14 mouse cellular contexts compared by ENCODE assay signal in genomic region chr4:115754851-115755250, GRCm38 (mm10). TPM values are rescaled to one million over a fixed set of nuclear protein-coding genes. Genes with fewer than 3 reads are reported as not detected.
"Had no signal": no experiment of that assay in that cellular context is flagged by ENCODE, and none has a peak within 500 bp of the region (broad histone marks: within the 10 kb centered on the region; RNA-seq: fewer than 3 reads in every experiment).

No protein-coding gene starts in this region.

- H3K4me3 ChIP-seq: left cerebral cortex, adult 2 months; limb, embryonic 15.5 days; liver, embryonic 13.5 days; midbrain, embryonic 10.5 days; myocyte; neural tube, embryonic 15.5 days had no signal

- H3K4me2 ChIP-seq: limb, embryonic 15.5 days; liver, embryonic 13.5 days; neural tube, embryonic 15.5 days had no signal

- H3K9me3 ChIP-seq: limb, embryonic 15.5 days; liver, embryonic 13.5 days; midbrain, embryonic 10.5 days; neural tube, embryonic 15.5 days had no signal

- H3K4me1 ChIP-seq: limb, embryonic 15.5 days; liver, embryonic 13.5 days; midbrain, embryonic 10.5 days; neural tube, embryonic 15.5 days had no signal

- H3K9ac ChIP-seq: limb, embryonic 15.5 days; liver, embryonic 13.5 days; neural tube, embryonic 15.5 days had no signal

- H3K27ac ChIP-seq: left cerebral cortex, adult 2 months; limb, embryonic 15.5 days; liver, embryonic 13.5 days; midbrain, embryonic 10.5 days; neural tube, embryonic 15.5 days had no signal

- DNase-seq: kidney, adult 2 months; kidney, postnatal 36 days; liver, embryonic 13.5 days; lung, adult 18-20 months; thymus, adult 2 months; thymus, postnatal 25 days had no signal

- H3K27me3 ChIP-seq: limb, embryonic 15.5 days; liver, embryonic 13.5 days; neural tube, embryonic 15.5 days had no signal

RNA-seq across cellular contexts. Expression of gene Tex38, which starts 26.0 kb away (rescaled TPM):
- total RNA-seq: layer of hippocampus, adult 18-20 months; left cerebral cortex, postnatal 25 days had no signal
- polyA plus RNA-seq: liver, embryonic 13.5 days; myocyte; neural tube, embryonic 11.5 days had no signal
